Mouse (Mus musculus): ENCODE measurements around the gene Dennd6a.
"Not testable (repeated sequence)": the region's sequence is repeated elsewhere in the genome, so short reads cannot be mapped to it uniquely, and the experiment has no call there.

The Dennd6a gene

DNA sequence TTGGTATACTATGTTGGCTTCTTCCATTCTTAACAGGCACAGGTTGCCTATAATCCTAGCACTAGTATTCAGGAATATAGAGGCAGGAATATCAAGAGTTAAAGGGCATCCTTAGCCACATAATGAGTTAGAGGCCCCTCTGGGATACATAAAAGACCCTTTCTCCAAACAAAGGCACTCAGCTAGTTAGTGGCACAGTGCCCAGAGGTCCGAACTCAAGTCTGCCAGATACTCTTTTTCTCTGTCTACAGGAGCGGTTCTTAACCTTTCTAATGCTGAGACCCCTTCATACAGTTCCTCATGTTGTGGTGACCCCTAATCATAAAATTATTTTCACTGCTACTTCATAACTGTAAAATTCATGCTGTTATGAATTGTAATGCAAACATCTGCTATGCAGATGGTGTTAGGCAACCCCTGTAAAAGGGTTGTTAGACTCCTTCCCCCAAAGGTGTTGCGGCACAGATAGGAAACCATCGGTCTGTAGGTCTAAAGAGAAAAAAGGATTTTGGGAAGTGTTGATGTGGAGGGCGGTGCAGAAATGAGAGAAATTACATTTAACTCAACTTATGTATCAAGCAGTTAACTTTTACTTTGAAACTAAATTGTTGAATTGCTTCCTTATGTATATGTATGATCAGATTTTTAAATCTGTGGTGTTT, 72.5 kb downstream of the Dennd6a start:
- DNase-seq: peak; percentile 37 to 52

DNA sequence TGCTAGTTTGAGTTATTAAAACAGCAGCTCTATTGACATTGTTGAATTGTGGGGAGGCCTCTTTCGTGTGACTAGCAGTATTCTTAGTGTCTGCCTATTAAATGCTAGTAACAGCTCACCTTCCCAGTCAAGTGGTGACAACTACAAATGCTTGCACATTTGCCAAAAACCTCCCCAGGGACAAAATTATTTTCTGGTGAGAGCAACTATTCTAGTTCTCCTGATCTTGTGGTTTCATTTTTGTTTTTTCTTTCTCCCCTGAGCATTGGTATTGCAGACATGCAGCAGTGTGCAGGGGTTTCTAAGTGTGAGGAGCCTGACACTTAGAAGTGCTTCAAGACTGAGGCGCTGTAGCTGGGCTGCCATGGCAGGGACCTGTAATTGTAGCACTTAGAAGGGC, 74.2 kb downstream of the Dennd6a start:
- DNase-seq: no peak

- DNase-seq: peak in 1 of 2 experiments; percentile 13
Observed at GRCm38 (mm10) chr14:26651901-26652300, 78.2 kb downstream of the Dennd6a start.

- no peak for DNase-seq
Observed at GRCm38 (mm10) chr14:26658178-26658577, 84.5 kb downstream of the Dennd6a start.

- no peak for DNase-seq
Observed at GRCm38 (mm10) chr14:26660233-26660632, 86.6 kb downstream of the Dennd6a start.

DNA sequence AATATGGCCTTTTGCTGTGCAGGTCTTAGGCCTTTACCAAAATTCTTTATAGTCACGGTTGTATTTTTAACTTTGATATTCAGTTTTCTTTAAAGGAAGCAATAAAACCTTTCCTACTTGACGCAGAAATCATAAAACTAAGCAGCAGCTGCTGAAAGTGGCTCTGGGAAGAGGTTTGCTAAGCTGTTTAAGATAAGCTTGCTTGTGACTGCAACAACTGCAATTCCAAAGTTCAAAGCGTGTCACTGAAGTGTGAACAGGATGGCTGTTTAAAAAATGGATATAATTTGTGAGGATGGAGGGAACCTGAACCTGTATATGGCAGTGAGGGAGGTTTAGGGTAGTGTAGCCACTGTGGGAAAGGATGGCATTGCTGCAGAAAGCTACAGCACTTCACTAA, 88.4 kb downstream of the Dennd6a start:
- no peak for DNase-seq

DNA sequence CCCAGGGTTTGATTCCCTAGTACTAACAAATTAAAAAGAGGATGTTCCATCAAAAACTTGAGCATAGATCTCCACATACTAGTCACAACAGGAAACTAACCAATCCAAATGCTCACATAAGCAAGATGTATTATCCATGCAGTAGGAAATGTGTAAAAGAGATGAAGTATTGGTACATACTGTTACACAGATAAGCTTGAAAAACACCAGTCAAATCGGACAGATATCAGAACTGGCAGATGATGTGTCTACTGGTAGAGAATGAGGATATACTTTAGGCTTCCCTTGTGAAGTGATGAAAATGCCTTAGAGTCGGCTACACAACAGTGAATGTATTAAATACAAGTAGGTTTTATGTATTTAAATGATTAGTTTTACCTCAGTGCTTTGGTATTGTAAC, 88.8 kb downstream of the Dennd6a start:
- no peak for DNase-seq

DNA sequence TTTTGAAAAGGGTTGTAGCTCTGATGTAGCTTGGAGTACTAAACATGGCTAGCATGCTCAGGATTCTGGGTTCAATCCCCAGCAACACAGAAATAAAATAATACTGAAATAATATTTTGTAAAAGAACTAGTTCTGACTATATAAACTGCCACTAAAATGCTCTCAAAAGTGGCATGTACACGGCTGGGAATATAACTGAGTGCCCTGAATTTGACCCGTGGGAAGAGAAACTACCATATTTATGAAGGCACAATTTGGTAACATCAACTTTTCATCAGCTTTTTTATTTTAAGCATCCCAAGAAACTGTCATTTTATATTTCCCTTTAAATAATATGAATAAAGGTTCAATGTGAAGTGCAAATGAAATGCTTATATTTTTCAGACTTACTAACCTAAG, 90.2 kb downstream of the Dennd6a start:
- DNase-seq: no peak

DNA sequence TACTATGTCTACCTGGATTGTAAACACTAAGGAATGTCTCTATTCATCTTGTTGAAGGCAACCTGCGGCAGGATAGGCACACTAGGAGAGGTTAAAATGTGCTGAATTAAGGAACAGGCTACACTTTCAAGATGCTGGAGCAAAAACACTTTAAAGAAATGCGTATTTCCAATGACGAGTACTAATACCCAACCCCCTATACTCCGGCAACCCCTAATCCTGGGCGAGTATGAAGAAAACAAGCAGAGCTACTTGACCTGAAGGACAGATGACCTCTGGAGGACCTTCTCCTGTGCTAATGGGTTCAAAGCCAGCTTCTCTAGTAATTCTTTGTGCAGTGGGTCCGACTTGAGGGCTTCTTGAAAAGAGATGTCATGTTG, 94.3 kb downstream of the Dennd6a start:
- no peak for DNase-seq

DNA sequence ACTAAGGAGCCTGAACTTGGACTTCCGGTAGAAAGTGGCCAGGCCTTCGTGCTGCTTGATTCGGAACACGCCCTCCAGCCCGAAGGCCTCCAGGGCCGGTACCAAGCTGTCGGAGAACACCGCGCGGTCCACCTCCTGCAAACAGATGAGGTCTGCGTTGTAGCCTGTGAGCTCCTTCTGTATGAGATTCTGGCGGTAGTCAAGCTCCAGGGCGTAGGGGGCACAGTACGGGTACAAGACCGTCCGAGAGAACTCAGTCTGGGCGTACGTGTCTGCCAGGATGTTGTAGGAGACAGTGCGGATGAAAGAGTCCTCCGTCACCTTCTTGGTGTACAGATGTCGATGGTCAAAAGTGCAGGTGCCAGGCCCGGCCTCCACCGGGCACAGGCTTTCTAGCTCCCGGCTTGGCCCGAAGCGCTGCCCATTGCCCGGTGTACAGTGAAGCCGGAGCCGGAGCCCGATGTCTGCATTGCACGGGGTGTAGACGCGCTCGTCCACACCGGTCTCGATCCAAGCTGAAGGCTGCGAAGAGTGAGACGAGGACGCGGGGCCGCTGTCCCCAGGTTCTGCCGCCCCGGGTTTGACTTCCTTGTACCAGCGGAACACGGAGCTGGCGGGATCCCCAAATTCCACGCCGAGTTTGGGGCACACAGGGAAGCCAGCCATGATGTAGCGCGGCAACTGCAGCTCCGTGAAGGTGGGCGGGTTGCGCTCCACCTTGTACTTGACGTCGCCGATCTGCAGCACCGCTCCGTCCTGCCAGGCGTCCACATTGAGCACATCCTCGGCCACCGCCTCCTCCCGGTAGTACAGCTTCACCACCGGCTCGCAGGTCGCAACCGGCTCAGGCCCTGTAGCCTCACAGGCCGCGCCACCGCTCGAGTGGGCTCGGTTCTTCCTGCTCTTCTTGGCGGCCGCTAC, 95.0 kb downstream of the Dennd6a start:
- peak; percentile 54 to 64 for DNase-seq

GRCm38 (mm10) chr14:26669292-26670073, 95.8 kb downstream of the Dennd6a start, which contains the start of gene Pde12:
TSS of gene Pde12 (minus strand) at chr14:26669883.
- DNase-seq: peak; percentile 90

GRCm38 (mm10) chr14:26670964-26671363, 97.3 kb downstream of the Dennd6a start:
- no peak for DNase-seq

- not testable (repeated sequence) for DNase-seq
Observed at GRCm38 (mm10) chr14:26671870-26672615, 98.4 kb downstream of the Dennd6a start.

GRCm38 (mm10) chr14:26674476-26675169, 101.0 kb downstream of the Dennd6a start:
- not testable (repeated sequence) for DNase-seq

DNA sequence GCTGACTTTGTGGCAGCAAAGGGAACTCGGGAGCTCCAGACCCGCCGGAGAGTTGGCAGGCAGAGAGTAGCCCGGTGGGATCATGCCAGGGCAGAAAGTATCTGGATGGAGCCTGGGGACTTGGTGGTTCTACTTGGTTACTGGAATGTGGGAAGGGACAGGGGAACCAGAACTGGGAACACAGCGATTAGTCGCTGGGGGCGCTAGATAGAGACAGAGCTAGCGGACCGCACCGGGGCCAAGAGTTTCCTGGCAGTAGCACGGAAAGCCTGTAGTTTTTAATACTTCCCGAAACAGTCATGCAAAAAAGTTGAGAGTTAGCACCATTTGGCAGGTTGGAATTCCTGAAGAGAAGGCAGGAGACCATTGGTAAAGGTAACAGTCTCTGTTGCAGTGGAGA, 101.7 kb downstream of the Dennd6a start:
- peak; percentile 60 for DNase-seq

- no peak for DNase-seq
Observed at GRCm38 (mm10) chr14:26675791-26676190, 102.1 kb downstream of the Dennd6a start.
